Mouse (Mus musculus): ENCODE measurements around the gene Olfr523.
A peak's percentile ranks its signal among the peaks of the same experiment; 100 is the strongest.
"Not testable (repeated sequence)": the region's sequence is repeated elsewhere in the genome, so short reads cannot be mapped to it uniquely, and the experiment has no call there.

Gene Olfr523

GRCm38 (mm10) chr7:140172936-140173335, at the start of gene Olfr523:
Gene Olfr523 (plus strand): TSS chr7:140173217.
- DNase-seq = no peak

GRCm38 (mm10) chr7:140124382-140124781, 48.6 kb upstream of the Olfr523 start:
- DNase-seq = no peak

GRCm38 (mm10) chr7:140125278-140126021, 47.6 kb upstream of the Olfr523 start:
- DNase-seq = peak; percentile 92

- DNase-seq = no peak
These were observed 47.0 kb upstream of the Olfr523 start for GRCm38 (mm10) chr7:140126022-140126350.

DNA sequence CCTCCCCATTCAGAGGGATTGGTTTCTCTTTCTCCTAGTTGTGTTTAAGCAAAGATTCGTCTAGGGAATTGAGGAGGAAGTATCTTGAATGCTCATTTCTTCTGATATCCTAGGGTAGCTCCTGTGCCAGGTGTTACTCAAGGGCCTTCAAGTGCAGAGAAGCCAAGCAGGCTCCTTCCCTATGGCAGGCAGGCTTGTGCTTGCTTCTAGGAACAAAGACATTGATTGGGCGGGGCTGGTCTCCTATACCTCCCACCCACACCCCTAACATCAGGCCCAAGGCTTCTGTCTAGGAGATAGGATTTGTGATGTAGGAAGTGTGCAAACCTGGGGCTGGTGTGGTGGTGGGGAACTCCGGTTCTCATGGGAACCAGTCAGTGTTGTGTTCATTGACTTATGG, 46.1 kb upstream of the Olfr523 start:
- DNase-seq = no peak

DNA sequence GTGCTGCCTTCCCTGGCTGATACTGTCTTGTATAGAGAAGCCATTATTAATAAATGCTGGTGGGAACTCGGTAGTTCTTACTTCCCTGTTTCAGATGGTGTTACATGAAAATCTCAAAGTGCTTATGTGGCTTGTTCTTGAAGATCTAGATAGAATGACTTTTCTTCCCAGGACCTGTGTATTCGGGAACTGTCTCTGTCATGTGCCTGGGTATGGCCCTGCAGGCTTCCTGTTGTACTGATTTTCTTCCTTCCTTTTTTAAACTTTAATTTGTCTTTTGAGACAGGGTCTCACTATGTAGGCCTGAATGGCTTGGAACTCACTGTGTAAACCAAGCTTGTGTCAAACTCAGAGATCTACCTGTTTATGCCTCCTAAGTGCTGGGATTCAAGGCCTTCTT, 45.1 kb upstream of the Olfr523 start:
- DNase-seq = no peak

- DNase-seq = not testable (repeated sequence)
These were observed 40.8 kb upstream of the Olfr523 start for GRCm38 (mm10) chr7:140132184-140132583.

DNA sequence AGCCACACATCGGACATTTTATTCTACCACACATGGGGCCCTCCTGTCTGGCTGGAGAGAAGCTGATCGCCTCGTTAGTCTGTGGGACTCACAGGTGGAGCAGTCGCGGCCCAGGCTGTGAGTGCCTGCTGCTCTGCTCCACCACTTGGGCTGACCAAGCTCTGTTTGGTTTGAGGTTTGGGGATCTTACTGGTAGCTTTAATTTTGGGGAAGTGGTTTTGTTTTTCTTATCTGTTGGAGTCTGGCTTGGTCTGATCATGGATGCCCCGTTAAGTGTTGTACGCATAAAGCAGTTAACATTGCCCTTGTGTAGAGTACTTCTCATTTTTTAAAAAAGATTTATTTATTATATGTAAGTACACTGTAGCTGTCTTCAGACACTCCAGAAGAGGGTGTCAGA, 39.0 kb upstream of the Olfr523 start:
- DNase-seq = not testable (repeated sequence)

DNA sequence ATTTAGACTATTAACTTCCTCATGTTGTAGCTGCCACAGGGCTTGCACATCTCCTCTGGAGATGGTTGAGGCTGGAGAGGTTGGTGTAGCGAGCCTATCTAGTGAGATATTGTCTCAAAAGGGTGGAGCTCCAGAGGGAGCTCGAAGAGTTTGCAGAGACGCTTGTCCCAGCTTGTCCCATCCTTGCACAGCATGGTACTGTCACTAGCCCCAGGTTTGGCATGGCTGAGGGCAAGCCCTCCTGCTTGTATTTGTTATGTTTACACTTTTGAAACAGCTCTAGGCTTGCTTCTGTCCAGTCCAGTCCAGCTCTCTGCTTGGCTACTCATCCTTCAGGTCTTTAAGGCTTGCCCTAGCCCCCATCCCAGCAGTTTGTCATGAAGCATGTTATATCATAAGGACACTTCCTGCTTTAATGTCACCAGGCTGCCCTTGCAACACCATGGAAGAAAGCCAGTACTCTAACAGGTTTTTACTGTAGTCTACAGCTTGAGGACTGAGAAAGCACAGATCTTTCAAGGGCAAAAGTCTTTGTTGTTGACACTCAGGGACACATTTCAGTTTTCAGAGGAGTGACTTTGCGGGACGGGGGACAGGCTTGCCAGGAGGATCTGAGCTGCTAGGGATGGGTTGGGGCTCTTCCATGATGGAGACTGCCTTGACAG, 37.8 kb upstream of the Olfr523 start:
- no peak for DNase-seq

GRCm38 (mm10) chr7:140137135-140138020, 35.6 kb upstream of the Olfr523 start, which contains the start of gene Mtg1:
Gene Mtg1 (plus strand): TSS chr7:140137564.
- DNase-seq = peak; percentile 97

DNA sequence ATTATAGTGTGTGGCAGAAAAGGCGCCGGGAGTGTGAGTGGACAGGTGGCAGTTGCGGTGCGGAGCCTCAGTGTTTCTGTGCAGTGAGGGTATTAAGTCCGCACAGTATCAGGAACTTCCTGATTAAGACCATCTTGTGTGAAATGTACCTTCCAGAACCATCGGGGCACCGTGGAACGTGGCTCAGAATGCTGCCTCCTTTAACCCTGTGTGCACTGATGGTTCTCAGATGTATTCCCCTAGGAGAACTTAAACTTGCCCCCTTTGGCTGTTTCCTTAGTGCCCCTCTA, 35.1 kb upstream of the Olfr523 start:
- no peak for DNase-seq

DNA sequence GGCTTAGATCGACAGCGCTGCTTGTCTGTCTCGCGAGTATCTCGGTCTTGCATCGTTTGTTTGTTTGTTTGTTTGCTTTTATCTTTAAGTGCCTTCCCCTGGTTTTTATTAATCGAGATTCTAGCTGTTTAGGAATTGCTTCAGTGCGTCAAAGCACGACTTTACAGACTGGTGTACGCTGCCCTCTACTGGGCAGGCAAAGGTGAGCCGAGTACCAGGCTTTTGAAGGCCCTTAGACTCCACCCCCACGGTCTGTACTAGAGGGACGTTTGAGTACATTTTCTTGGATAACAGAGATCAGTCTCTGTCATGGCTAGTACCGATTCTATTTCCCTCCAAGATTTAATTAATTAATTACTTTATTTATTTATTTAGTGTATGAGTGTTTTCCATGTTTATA, 31.7 kb upstream of the Olfr523 start:
- peak; percentile 51 for DNase-seq

DNA sequence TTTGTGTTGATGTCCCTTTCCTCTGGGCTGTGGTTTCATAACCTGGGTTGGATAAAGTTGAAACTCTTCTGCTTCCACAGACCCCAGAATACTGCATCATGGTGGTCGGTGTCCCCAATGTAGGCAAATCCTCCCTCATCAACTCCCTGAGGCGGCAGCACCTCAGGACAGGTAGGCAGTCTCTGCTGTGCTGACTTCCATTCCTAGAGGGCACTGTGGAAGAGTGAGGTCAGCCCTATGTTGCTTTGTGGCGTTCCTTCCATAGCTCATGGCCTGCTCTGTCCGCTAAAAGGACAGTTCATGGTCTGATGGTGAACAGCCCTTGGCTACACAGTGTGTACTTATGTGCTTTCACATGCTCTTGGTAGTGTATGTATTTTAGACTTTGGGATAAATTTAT, 28.5 kb upstream of the Olfr523 start:
- no peak for DNase-seq

DNA sequence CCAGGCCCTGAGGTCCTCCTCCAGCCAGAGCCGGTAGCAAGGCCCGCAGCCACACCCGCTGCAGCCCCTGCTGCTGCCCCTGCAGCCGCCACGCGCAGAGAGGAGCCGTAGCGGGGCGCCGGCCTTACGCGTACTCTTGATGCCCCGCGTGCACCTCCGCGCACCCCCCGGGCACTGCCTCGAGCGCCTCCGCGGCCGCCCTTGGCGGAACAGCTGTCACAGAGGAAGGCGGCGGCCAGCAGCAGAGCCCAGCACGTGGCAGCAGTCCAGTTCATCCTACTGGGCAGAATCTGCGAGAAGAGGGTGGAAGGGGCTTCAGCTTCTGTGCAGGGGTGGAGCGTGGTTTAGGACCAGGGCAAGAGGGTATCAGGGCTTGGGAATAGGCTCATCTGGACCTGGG, 19.6 kb upstream of the Olfr523 start:
- DNase-seq = peak; percentile 69

DNA sequence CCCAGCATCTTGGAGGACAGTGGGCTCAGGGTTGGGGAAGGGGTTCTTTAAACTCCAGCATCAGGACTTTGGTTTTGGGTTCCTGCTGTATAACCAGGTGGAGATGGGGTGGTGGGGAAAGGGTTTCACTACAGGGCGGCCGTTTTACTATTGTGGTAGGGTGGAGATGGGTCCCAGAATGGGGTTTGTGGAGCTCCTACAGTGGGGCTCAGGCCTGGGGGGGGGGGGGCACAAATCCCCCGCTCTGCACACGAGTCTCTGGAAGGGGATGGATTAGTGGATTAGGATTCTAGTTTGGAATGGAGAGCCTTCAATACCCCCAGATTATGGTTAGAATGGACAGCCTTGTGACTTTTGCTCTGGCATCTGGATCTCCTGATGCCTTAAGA, 19.2 kb upstream of the Olfr523 start:
- DNase-seq = no peak

DNA sequence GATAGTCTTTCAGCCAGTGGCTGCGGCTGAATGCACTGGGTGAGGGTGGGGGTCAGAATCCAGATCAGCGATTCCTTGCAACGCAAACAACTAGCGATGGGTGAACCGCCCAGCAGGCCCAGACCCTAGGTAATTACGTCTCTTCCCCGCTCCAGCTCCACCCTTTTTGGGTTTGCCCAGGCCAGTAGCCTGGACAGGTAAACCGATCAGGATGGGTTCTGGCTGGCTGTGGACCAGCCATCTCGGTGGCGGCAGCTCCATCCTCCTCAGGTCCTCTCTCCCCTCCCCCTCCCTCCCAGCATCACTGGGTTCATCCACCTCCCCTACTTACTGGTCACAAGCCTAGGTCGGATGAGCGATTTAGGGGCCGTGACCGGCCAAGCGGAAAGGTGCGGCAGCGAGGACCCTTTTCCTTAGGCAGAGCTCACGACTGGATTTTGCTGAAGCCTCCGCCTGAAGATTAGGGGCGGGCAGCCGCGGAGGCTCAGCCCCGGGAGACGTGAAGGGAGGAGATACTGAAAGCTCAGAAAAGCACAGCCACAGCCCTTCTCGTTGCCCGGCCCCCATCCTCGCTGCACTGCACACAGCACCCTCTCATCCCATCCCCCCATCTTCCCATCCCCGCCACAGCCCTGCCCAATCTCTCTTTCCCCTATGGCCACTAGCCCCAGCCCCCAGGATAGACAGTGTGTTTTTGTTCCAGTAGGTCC, 18.6 kb upstream of the Olfr523 start, which contains the start of gene Sprn:
TSS of gene Sprn (minus strand) at position 660 of the 710 bp plus-strand sequence.
- peak; percentile 89 for DNase-seq

DNA sequence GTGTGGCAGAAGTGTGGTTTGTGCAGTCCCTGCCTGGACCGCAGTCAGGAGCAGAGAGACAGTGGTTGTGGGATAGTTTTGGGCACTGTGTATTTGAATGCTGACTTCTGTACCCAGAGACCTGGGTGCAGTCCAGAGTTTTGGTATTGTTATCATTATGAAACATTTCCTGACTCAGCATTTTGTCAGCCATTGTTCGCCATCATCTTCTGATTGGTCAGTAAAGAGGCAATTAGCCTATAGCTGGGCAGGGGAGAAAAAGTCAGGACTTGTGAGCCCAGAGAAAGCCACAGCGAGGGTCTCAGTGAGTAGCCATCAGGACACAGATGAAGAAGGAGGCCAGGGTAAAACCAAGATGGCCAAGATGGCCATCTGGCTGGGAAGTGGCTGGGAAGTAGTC, 12.7 kb upstream of the Olfr523 start:
- no peak for DNase-seq

DNA sequence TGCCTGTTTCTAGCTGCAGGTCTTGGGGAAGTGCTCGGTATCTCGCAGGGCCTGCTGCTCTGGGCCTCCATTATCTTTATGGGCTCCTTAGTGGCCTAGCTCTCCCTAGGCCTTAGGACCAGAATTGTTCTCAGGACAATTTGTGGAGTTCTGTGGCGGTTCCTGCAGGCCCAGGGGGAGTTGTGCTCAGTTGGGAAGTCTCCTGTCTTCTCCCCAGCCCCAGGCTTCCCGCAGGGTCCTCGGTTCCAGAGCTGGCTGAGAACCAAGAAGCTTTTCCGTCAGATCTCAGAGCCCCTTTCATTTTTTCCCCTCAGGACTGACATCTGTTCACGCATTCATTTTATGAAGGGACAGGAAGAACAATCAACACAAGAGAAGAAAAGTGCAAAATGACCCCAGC, 8.4 kb upstream of the Olfr523 start, which contains the start of gene Olfr522:
TSS of gene Olfr522 (minus strand) at position 101 of the 400 bp plus-strand sequence.
- no peak for DNase-seq

DNA sequence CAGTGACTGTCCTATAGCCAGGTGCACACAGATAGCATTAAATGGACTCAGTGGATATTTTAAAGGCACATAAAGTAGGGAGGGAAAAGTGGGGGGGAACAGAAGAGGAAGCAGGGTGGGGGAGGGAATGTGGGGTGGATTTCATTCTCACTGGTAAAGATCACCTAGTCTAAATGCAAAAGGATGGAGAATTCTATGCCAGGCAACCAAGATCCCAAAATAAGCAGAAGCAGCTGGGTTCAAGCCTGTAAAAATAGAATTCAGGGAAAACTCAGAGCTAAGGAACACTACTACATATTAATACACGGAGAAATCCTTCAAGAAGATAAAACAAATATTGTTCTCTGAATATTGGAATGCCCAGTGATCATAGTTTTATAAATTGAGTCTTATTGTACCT, 5.1 kb upstream of the Olfr523 start:
- DNase-seq = no peak

DNA sequence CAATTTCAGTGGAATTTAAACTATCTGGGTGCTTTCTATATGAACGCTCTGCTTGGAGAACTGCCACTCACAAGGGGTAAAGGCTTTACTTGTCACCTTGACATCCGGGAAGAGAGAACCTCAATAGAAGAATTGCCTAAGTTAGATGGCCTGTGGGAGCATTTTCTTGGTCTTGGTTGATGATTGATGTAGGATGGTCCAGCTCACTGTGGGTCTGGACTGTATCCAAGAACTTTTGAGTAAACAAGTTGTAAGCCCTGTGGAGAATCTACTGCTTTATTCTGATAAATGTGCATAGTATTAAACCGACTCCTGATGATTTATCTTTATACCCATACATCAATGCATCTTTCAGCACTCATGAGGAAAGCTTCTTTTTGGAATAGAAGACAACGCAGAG, 3.6 kb upstream of the Olfr523 start:
- DNase-seq = no peak

DNA sequence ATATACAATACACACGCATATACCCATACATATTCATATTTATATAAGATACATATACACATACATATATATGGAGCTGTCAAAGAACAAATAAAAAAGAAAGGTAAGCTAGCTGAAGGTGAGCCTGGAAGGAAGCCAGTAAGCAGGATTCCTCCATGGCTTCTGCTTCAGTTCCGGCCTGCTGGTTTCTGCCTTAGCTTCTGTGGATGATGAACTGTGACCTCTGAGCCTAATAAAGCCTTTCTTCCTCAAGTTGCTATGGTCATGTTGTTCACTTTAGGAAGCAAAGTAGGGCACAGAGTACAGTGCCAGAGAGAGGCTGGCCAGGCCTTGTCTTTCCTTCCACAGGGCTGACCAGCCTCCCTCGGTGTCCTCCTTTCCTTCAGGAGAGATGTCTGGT, 2.2 kb upstream of the Olfr523 start:
- no peak for DNase-seq

GRCm38 (mm10) chr7:140179176-140179575, 6.2 kb downstream of the Olfr523 start:
- no peak for DNase-seq

GRCm38 (mm10) chr7:140180692-140181091, 7.7 kb downstream of the Olfr523 start:
- no peak for DNase-seq

All from right cerebral cortex, adult 18-20 months (tissue).